Mouse (Mus musculus) forebrain, embryonic 13.5 days (tissue): ENCODE measurements at regions not wholly inside any gene's neighbourhood (a gene's known extent, or its start where the extent isn't known, plus 50 kb on each side); places are given as distances from the start of the nearest gene placed in this dataset.

Experiments
- ATAC-seq: fragments of 200-750 bp; cut with Nextera tagmentation; 2 replicates; pipeline ENCODE4 v1.8.0; 2017
- H3K27ac ChIP-seq: fragments of 300-500 bp; sonication (generic); 2 replicates; pipeline ENCODE4 v1.5.1; 2015; ENCODE audit warnings: inconsistent platforms, mild to moderate bottlenecking, moderate library complexity
- H3K27me3 ChIP-seq: fragments of 300-500 bp; sonication (generic); 2 replicates; pipeline ENCODE4 v1.6.1; 2015; ENCODE audit warnings: mild to moderate bottlenecking, inconsistent platforms
- H3K36me3 ChIP-seq: fragments of 300-500 bp; sonication (generic); 2 replicates; pipeline ENCODE4 v1.6.1; 2015; ENCODE audit warnings: mild to moderate bottlenecking, inconsistent platforms; ENCODE audit not compliant: poor library complexity, severe bottlenecking
- H3K4me1 ChIP-seq: fragments of 300-500 bp; sonication (generic); 2 replicates; pipeline ENCODE4 v1.6.1; 2015; ENCODE audit warnings: inconsistent platforms
- H3K4me2 ChIP-seq: fragments of 300-500 bp; sonication (generic); 2 replicates; pipeline ENCODE4 v1.6.1; 2015; ENCODE audit warnings: inconsistent platforms, mild to moderate bottlenecking, moderate library complexity
- H3K4me3 ChIP-seq: fragments of 300-500 bp; sonication (generic); 2 replicates; pipeline ENCODE4 v1.5.1; 2015; ENCODE audit warnings: mild to moderate bottlenecking, inconsistent platforms
- H3K9ac ChIP-seq: fragments of 300-500 bp; sonication (generic); 2 replicates; pipeline ENCODE4 v1.6.1; 2015; ENCODE audit warnings: mild to moderate bottlenecking, inconsistent platforms
- H3K9me3 ChIP-seq: fragments of 300-500 bp; sonication (generic); replicated peaks from 2 replicates; pipeline ENCODE4 v1.6.1; 2016; ENCODE audit warnings: inconsistent platforms
- WGBS: fragments of 180-500 bp; shearing (Covaris S2); methylation state at CpG from one replicate; pipeline ENCODE4 v1.1.7; 2015; 5-methylcytosine and 5-hydroxymethylcytosine counted together

- Histone ChIP-seq H3K27ac (peak overlapping the region; percentile 20; the same call in 1 of the 2 replicates), H3K9me3 (no peaks in the 10 kb centered on the region), H3K36me3 (no peaks in the 10 kb centered on the region), H3K4me3 (no peak overlapping the region), H3K4me2 (no peak overlapping the region), H3K9ac (no peak overlapping the region), H3K27me3 (peaks cover 37% of the 10 kb centered on the region), H3K4me1 (peaks cover 9% of the 10 kb centered on the region)
- WGBS, result 33% methylated on average over 13 of the region's 13 CpGs
- peak; percentile 82 for ATAC-seq
Measured at GRCm38 (mm10) chr6:100341305-100342290, 54.3 kb upstream of the Rybp start.

GRCm38 (mm10) chr6:100338291-100338690, 51.0 kb upstream of the Rybp start:
- ATAC-seq, result no peak
- Histone ChIP-seq H3K27me3 (peaks cover 45% of the 10 kb centered on the region), H3K4me2 (no peak overlapping the region), H3K27ac (no peak overlapping the region), H3K4me1 (peaks cover 25% of the 10 kb centered on the region), H3K9ac (no peak overlapping the region), H3K36me3 (no peaks in the 10 kb centered on the region), H3K9me3 (no peaks in the 10 kb centered on the region), H3K4me3 (no peak overlapping the region)
- 92% methylated on average over 4 of the region's 4 CpGs for WGBS
